Mouse (Mus musculus): ENCODE results near the gene Map1s.

GRCm38 (mm10) chr8:70884683-70885082 is 21.0 kb upstream of the Map1s start:
- TF ChIP-seq EP300 (IDR thresholded peaks at IDR 0.05) (no peak), CTCF (IDR thresholded peaks at IDR 0.05) (no peak)
